Mouse (Mus musculus) neural tube, embryonic 13.5 days (tissue): ENCODE data around the gene Psg28. TPM values are rescaled to one million over a fixed set of nuclear protein-coding genes. Genes with fewer than 3 reads are reported as not detected.
"Not testable (repeated sequence)": the region's sequence is repeated elsewhere in the genome, so short reads cannot be mapped to it uniquely, and the experiment has no call there.

ENCODE experiments used
- ATAC-seq: fragments of 200-750 bp; cut with Nextera tagmentation; 2 replicates; pipeline ENCODE4 v1.8.0; 2017; ENCODE audit warnings: low read depth, mild to moderate bottlenecking, moderate TSS enrichment, moderate library complexity
- H3K27ac ChIP-seq: fragments of 300-500 bp; sonication (generic); replicated peaks from 2 replicates; pipeline ENCODE4 v1.5.1; 2015; ENCODE audit warnings: moderate library complexity, mild to moderate bottlenecking, inconsistent platforms
- H3K27me3 ChIP-seq: fragments of 300-500 bp; sonication (generic); 2 replicates; pipeline ENCODE4 v1.6.1; 2015; ENCODE audit warnings: mild to moderate bottlenecking, inconsistent platforms
- H3K36me3 ChIP-seq: fragments of 300-500 bp; sonication (generic); 2 replicates; pipeline ENCODE4 v1.6.1; 2015; ENCODE audit warnings: mild to moderate bottlenecking, inconsistent platforms
- H3K4me1 ChIP-seq: fragments of 300-500 bp; sonication (generic); replicated peaks from 2 replicates; pipeline ENCODE4 v1.6.1; 2015; ENCODE audit warnings: inconsistent platforms
- H3K4me2 ChIP-seq: fragments of 300-500 bp; sonication (generic); 2 replicates; pipeline ENCODE4 v1.6.1; 2015; ENCODE audit warnings: inconsistent platforms, mild to moderate bottlenecking, moderate library complexity
- H3K4me3 ChIP-seq: fragments of 300-500 bp; sonication (generic); 2 replicates; pipeline ENCODE4 v1.5.1; 2015; ENCODE audit warnings: mild to moderate bottlenecking, inconsistent platforms
- H3K9ac ChIP-seq: fragments of 300-500 bp; sonication (generic); 2 replicates; pipeline ENCODE4 v1.6.1; 2015; ENCODE audit warnings: moderate library complexity, mild to moderate bottlenecking, inconsistent platforms
- H3K9me3 ChIP-seq: fragments of 300-500 bp; sonication (generic); 2 replicates; pipeline ENCODE4 v1.6.1; 2016; ENCODE audit warnings: inconsistent platforms
- WGBS: fragments of 180-500 bp; shearing (Covaris S2); methylation state at CpG from one replicate; pipeline ENCODE4 v1.1.7; 2015; 5-methylcytosine and 5-hydroxymethylcytosine counted together
- microRNA-seq: library from miRNA; unstranded; fragments of <30 nt; microRNA quantifications from one replicate; pipeline ENCODE4, GENCODE M21; 2016
- polyA plus RNA-seq: library from polyadenylated mRNA; unstranded; fragments of >200 nt; fragmentation: Nextera tagmentation; extraction: Ambion mirVana; gene quantifications from 2 replicates; pipeline ENCODE4 v1.2.1, GENCODE M21; 2015

Psg28 gene
- polyA plus RNA-seq = not detected in 2 replicates

DNA sequence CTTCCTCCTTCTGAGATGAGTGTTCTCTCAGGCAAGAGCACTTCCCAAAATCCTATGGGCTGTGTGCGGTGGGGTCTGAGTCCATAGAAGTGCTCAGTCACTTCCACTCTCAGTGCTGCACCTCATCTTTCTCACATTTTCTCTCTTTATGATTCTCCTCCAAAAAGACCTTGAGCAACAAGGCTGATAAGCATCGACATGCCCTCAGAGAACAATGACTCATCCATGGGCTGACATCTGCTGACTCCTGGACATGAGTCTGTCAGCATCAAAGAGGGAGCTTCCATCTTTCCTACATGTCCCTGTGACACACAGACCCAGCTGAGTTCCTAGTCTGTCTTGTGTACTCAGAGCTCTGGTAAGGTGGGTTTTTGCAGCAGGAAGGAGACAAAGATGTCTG lies at the start of gene Psg28:
Gene Psg28 (minus strand): TSS at position 101 of the 400 bp plus-strand sequence.
- H3K4me2 ChIP-seq, H3K27ac ChIP-seq, H3K36me3 ChIP-seq, H3K4me1 ChIP-seq, H3K4me3 ChIP-seq, H3K27me3 ChIP-seq, H3K9ac ChIP-seq, ATAC-seq: not testable (repeated sequence)
- H3K9me3 ChIP-seq = peaks cover 18% of the 10 kb centered on the region; the same call in 1 of the 2 replicates
- WGBS = 77% methylated on average over 2 of the region's 2 CpGs

DNA sequence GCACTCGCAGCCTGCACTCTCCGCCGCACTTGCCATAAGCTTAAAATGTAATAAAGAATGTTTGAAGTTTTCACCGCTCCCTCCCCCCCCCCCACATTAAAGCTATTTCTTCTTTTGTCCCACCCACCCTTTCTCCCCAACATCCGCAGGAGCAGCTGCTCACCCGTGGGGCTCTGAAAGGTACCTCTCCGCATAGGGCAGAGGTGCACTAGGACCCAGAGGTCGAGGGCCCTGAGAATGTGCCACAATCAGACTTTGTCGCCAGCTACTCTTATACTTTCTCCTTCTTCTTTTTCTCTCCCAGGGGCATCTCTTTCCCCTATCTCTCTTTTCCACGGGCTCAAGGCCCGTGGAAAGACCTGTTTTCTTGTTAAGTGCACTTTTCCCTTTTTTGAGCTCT lies 28.4 kb downstream of the Psg28 start:
- H3K9me3 ChIP-seq = peaks cover 31% of the 10 kb centered on the region
- ATAC-seq = no peak
- H3K4me1 ChIP-seq = no peaks in the 10 kb centered on the region
- no peaks in the 10 kb centered on the region for H3K27me3 ChIP-seq
- H3K36me3 ChIP-seq = no peaks in the 10 kb centered on the region
- H3K4me2 ChIP-seq = 0 out of 2 replicates have a peak overlapping the region, but pooled peaks have one; percentile 1
- H3K27ac ChIP-seq = no peak overlapping the region
- peak overlapping the region; percentile 13; the same call in 1 of the 2 replicates for H3K4me3 ChIP-seq
- no peak overlapping the region for H3K9ac ChIP-seq
- 45% methylated on average over 11 of the region's 11 CpGs for WGBS

DNA sequence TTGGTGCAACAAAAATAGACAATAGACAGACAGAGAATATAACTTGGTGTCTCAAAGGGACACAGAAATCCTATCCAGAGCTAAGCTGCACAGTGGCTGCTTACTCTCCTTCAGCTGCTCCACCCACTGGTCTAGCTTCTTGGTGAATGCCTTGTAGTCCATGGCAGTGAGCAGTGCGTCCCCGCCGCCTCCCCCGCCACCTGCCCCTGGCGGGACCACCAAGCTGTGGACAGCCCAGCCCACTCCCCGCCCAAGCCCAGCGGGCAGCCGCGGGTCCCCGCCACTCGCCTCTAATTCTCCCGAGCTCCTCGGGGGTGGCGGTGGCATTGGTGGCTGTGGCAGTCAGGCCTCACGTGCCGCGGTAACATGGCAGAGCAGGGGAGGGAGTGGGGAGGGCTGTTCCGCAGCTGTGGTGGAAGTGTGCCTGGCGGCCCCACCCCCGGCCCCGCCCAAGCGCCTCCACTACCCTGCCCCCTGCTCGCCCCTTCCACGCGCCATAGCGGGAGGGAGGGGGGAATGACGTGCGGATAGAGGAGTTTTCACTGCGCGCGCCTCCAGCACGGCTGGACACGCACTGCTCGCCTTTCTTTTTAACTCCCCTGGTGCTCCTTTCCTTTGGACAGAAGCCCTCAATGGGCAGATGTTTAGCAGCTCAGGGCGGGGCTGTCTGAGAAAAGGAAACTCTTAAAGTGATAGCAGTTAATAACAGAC lies 29.2 kb downstream of the Psg28 start:
- Histone ChIP-seq H3K27me3 (no peaks in the 10 kb centered on the region), H3K27ac (no peak overlapping the region), H3K36me3 (no peaks in the 10 kb centered on the region), H3K9me3 (peaks cover 24% of the 10 kb centered on the region), H3K4me3 (peak overlapping the region; percentile 13), H3K9ac (no peak overlapping the region), H3K4me1 (no peaks in the 10 kb centered on the region), H3K4me2 (0 out of 2 replicates have a peak overlapping the region, but pooled peaks have one; percentile 1)
- peak; percentile 74 for ATAC-seq
- WGBS = 31% methylated on average over 35 of the region's 35 CpGs

DNA sequence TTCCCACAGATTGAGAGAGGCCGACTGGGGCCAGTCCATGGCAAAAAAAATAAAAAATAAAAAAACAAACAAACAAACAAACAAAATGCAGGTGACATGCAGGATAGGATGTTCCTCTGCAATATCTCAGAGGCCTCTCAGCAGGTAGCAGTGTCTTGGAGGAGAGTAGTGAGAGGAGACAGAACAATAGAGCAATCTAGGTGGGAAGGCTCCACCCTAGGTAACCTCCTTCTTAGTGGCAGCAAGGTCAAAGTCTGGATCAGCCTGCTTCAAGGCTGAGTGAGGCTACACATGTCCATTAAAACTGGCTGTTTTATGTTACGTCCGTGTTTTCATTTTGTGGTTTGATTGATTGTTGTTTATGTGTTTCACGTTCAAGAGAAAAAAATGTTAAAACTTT lies 40.4 kb downstream of the Psg28 start:
- H3K4me2 ChIP-seq, H3K9ac ChIP-seq, H3K4me1 ChIP-seq, H3K27ac ChIP-seq, H3K36me3 ChIP-seq, H3K4me3 ChIP-seq, ATAC-seq, H3K27me3 ChIP-seq, H3K9me3 ChIP-seq: not testable (repeated sequence)
- 84% methylated on average over 4 of the region's 4 CpGs for whole genome bisulfite sequencing

DNA sequence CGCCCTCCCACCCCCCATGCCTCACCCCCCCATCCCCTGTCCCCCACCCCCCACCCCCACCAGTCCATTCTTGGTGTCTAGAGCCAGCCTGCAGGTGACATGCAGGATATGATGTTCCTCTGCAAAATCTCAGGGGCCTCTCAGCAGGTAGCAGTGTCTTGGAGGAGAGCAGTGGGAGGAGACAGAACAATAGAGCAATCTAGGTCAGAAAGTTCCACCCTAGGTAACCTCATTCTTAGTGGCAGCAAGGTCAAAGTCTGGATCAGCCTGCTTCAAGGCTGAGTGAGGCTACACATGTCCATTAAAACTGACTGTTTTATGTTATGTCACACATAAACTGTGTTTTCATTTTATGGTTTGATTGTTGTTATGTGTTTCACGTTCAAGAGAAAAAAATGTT lies 53.5 kb downstream of the Psg28 start:
- 49% methylated on average over 2 of the region's 2 CpGs for WGBS
- H3K9ac ChIP-seq = no peak overlapping the region
- H3K4me1 ChIP-seq = no peaks in the 10 kb centered on the region
- H3K4me3 ChIP-seq = no peak overlapping the region
- H3K4me2 ChIP-seq = no peak overlapping the region
- H3K27me3 ChIP-seq = no peaks in the 10 kb centered on the region
- no peaks in the 10 kb centered on the region for H3K36me3 ChIP-seq
- peaks cover 40% of the 10 kb centered on the region for H3K9me3 ChIP-seq
- no peak for ATAC-seq
- no peak overlapping the region for H3K27ac ChIP-seq

Small RNA genes within 50 kb of the gene (microRNA-seq; reads per million reads assigned to microRNA genes)
- gene Gm24715 = not detected

Other genes with a start within 250 kb of the Psg28 start
- gene Mill1, start 186.7 kb downstream of the Psg28 start, polyA plus RNA-seq = not detected in 2 replicates
- not detected in 2 replicates for gene Psg18, start 77.0 kb downstream of the Psg28 start, polyA plus RNA-seq
- gene Psg26, start 52.1 kb upstream of the Psg28 start, polyA plus RNA-seq = not detected in 2 replicates
- gene Psg25, start 100.2 kb upstream of the Psg28 start, polyA plus RNA-seq = not detected in 2 replicates
- not detected in 2 replicates for gene Psg27, start 135.3 kb upstream of the Psg28 start, polyA plus RNA-seq
- not detected in 2 replicates for gene Psg23, start 184.5 kb upstream of the Psg28 start, polyA plus RNA-seq
- gene Psg21, start 224.7 kb upstream of the Psg28 start, polyA plus RNA-seq = not detected in 2 replicates